Mouse (Mus musculus) bone marrow macrophage, adult 2 months (primary cell): ENCODE data around the gene Fto.

Source experiments
- CTCF ChIP-seq: IDR thresholded peaks from 2 replicates; pipeline ENCODE4 v1.5.1; 2012; ENCODE audit warnings: low read depth, mild to moderate bottlenecking, low read length, moderate library complexity
- POLR2A ChIP-seq: IDR thresholded peaks from 2 replicates; pipeline ENCODE4 v1.6.1; 2012; ENCODE audit warnings: mild to moderate bottlenecking, low read depth, low read length, borderline replicate concordance

DNA sequence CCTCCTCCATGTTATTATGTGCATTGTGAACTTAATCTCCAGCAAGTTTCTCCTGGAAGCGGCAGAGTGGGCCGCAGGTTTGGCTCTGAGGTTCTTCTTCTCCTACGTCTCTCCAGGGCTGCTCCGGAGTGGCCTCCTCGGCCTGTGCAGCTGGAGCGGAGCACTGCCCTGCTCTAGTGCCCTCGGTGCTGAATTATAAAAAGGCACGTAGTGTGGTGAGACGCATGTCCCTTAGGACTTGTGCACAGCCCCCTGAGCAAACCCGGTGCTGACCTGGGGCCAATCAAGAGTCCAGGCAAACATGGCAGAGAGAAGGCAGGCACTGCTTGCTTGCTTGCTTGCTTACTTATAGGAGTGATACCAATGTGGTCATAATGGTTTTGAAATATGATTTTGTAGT lies 164.1 kb downstream of the Fto start:
- no peak for TF ChIP-seq CTCF
- TF ChIP-seq POLR2A = no peak
